Mouse (Mus musculus) CH12.LX (cell line): ENCODE measurements around the gene Olfr215.

Source experiments
- CHD1 ChIP-seq: IDR thresholded peaks from 2 replicates; pipeline ENCODE4 v1.6.1; 2012; ENCODE audit warnings: low read depth, low read length, improper control_type of control experiment, inconsistent platforms
- CHD2 ChIP-seq: IDR thresholded peaks from 2 replicates; pipeline ENCODE4 v1.6.1; 2011; ENCODE audit warnings: low read length, improper control_type of control experiment
- CTCF ChIP-seq, 2 experiments: IDR thresholded peaks in 1 of 2; conservative IDR thresholded peaks in 1 of 2; 2 replicates each; pipeline ENCODE4 v1.5.1; 2011 to 2012; ENCODE audit warnings: low read depth in 2 of 2, low read length in 2 of 2, improper control_type of control experiment in 1 of 2, inconsistent platforms in 1 of 2, mild to moderate bottlenecking in 1 of 2, moderate library complexity in 1 of 2
- NELFE ChIP-seq: IDR thresholded peaks from 2 replicates; pipeline ENCODE4 v1.6.1; 2011; ENCODE audit warnings: low read depth, low read length, improper control_type of control experiment
- SMC3 ChIP-seq: IDR thresholded peaks from 2 replicates; pipeline ENCODE4 v1.6.1; 2011; ENCODE audit warnings: low read depth, low read length, improper control_type of control experiment
- TBP ChIP-seq: conservative IDR thresholded peaks from 2 replicates; pipeline ENCODE4 v1.6.1; 2011; ENCODE audit warnings: low read depth, low read length, improper control_type of control experiment
- USF1 ChIP-seq: IDR thresholded peaks from 2 replicates; pipeline ENCODE4 v1.6.1; 2014; ENCODE audit warnings: low read depth, mild to moderate bottlenecking, inconsistent platforms, low read length, improper control_type of control experiment
- ZMIZ1 ChIP-seq: IDR thresholded peaks from 2 replicates; pipeline ENCODE4 v1.6.1; 2012; ENCODE audit warnings: low read depth, mild to moderate bottlenecking, inconsistent platforms, low read length, improper control_type of control experiment

- TF ChIP-seq CHD2 (no peak), ZMIZ1 (no peak), TBP (no peak), CTCF (conservative IDR thresholded peaks at IDR 0.05 in 1 of 2, IDR thresholded peaks at IDR 0.05 in 1 of 2; ENCODE audit: low read depth in 2 of 2, low read length in 2 of 2) (no peak), USF1 (no peak), CHD1 (no peak), NELFE (no peak), SMC3 (no peak)
Observed at GRCm38 (mm10) chr6:116621318-116622023, 37.5 kb upstream of the Olfr215 start.
